Mouse (Mus musculus) megakaryocyte, embryonic 14.5 days (primary cell): ENCODE measurements at regions not wholly inside any gene's neighbourhood (a gene's known extent, or its start where the extent isn't known, plus 50 kb on each side); places are given as distances from the start of the nearest gene placed in this dataset.
A peak's percentile ranks its signal among the peaks of the same experiment; 100 is the strongest.
"Not testable (repeated sequence)": the region's sequence is repeated elsewhere in the genome, so short reads cannot be mapped to it uniquely, and the experiment has no call there.

ENCODE experiments used
- H3K27me3 ChIP-seq: replicated peaks from 2 replicates; pipeline ENCODE3; 2012; ENCODE audit warnings: inconsistent platforms
- H3K36me3 ChIP-seq: replicated peaks from 2 replicates; pipeline ENCODE3; 2012; ENCODE audit warnings: low read length, inconsistent platforms, mixed read lengths
- H3K4me1 ChIP-seq: 2 replicates; pipeline ENCODE4 v1.6.1; 2012; ENCODE audit warnings: inconsistent platforms
- H3K4me3 ChIP-seq: replicated peaks from 2 replicates; pipeline ENCODE3; 2012; ENCODE audit warnings: moderate library complexity, mild to moderate bottlenecking, inconsistent platforms
- H3K9me3 ChIP-seq: 2 replicates; pipeline ENCODE4 v1.6.1; 2012; ENCODE audit warnings: inconsistent platforms
- FLI1 ChIP-seq: IDR thresholded peaks from 2 replicates; pipeline ENCODE4 v1.6.1; 2012; ENCODE audit warnings: low read length, inconsistent platforms, mixed read lengths
- GATA1 ChIP-seq: IDR thresholded peaks from 3 replicates; pipeline ENCODE4 v1.6.1; 2012; ENCODE audit warnings: mixed read lengths, low read length, inconsistent platforms, borderline replicate concordance

DNA sequence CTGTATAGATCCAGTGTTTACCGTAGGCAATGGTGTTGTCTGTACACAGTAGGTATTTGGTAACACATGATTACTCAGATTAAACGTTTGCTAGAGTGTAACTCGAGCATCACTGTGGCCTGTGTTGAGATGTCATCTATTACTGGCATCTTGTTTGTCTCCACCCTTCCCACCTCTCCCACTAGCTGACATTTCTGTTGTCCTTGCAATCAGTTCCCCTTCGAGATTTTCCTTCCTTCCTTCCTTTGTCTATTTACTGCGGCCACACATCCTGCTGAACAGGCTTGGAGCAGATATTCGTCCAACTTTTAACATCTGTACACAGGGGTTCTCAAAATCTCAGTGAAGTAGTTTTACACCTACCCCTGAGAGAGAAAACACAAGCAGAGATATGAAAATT, 77.7 kb upstream of the Creb5 start:
- TF ChIP-seq FLI1 (no peak), GATA1 (no peak)
- peaks cover 23% of the 10 kb centered on the region for H3K9me3 ChIP-seq
- H3K4me3 ChIP-seq = no peak overlapping the region
- H3K27me3 ChIP-seq = peaks cover 75% of the 10 kb centered on the region
- H3K36me3 ChIP-seq = no peaks in the 10 kb centered on the region
- no peaks in the 10 kb centered on the region; the same call in 1 of the 2 replicates for H3K4me1 ChIP-seq

- H3K4me3 ChIP-seq = no peak overlapping the region
- H3K4me1 ChIP-seq = no peaks in the 10 kb centered on the region; the same call in 1 of the 2 replicates
- peaks cover 23% of the 10 kb centered on the region for H3K9me3 ChIP-seq
- H3K27me3 ChIP-seq = peaks cover 68% of the 10 kb centered on the region
- TF ChIP-seq FLI1 (no peak), GATA1 (no peak)
- H3K36me3 ChIP-seq = no peaks in the 10 kb centered on the region
Observed at GRCm38 (mm10) chr6:53208474-53208873, 78.6 kb upstream of the Creb5 start.

DNA sequence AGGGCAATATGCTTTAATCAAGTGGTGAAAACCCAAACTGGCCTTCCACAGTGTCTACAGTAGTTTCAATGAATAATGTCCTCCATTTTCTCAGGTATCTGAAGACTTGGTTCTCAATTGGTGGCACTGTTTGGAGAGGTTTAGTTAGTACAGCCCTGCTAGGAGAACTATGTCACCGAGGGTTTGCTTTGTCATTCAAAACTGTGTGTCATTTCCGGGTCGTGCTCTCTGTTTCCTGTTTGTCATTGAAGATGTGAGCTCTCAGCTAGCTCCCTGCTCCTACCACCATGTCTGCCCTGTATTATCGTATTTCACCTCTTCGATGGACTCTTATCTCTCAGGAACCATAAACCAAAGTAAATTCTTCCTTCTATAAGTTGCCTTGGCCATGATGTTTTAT, 79.3 kb upstream of the Creb5 start:
- no peak for TF ChIP-seq GATA1
- TF ChIP-seq FLI1 = no peak
- no peak overlapping the region for H3K4me3 ChIP-seq
- H3K9me3 ChIP-seq = peaks cover 23% of the 10 kb centered on the region
- no peaks in the 10 kb centered on the region for H3K36me3 ChIP-seq
- no peaks in the 10 kb centered on the region; the same call in 1 of the 2 replicates for H3K4me1 ChIP-seq
- H3K27me3 ChIP-seq = peaks cover 64% of the 10 kb centered on the region

- Histone ChIP-seq H3K4me3 (no peak overlapping the region), H3K36me3 (no peaks in the 10 kb centered on the region), H3K27me3 (peaks cover 68% of the 10 kb centered on the region), H3K9me3 (peaks cover 23% of the 10 kb centered on the region), H3K4me1 (no peaks in the 10 kb centered on the region; the same call in 1 of the 2 replicates)
- TF ChIP-seq GATA1 (no peak), FLI1 (no peak)
Observed at GRCm38 (mm10) chr6:53207361-53207760, 79.7 kb upstream of the Creb5 start.

GRCm38 (mm10) chr6:53201281-53201956, 85.7 kb upstream of the Creb5 start:
- Histone ChIP-seq H3K4me1 (no peaks in the 10 kb centered on the region), H3K27me3 (peaks cover 56% of the 10 kb centered on the region), H3K9me3 (no peaks in the 10 kb centered on the region; the same call in 1 of the 2 replicates), H3K4me3 (no peak overlapping the region), H3K36me3 (no peaks in the 10 kb centered on the region)
- no peak for TF ChIP-seq FLI1
- no peak for TF ChIP-seq GATA1

- Histone ChIP-seq H3K27me3 (peaks cover 43% of the 10 kb centered on the region), H3K4me1 (no peaks in the 10 kb centered on the region), H3K36me3 (no peaks in the 10 kb centered on the region), H3K9me3 (no peaks in the 10 kb centered on the region), H3K4me3 (no peak overlapping the region)
- no peak for TF ChIP-seq GATA1
- no peak for TF ChIP-seq FLI1
Observed at GRCm38 (mm10) chr6:53199474-53199873, 87.6 kb upstream of the Creb5 start.

- not testable (repeated sequence) for H3K4me3 ChIP-seq, H3K4me1 ChIP-seq, H3K27me3 ChIP-seq, H3K36me3 ChIP-seq
- peaks cover 17% of the 10 kb centered on the region for H3K9me3 ChIP-seq
Observed at GRCm38 (mm10) chr6:53182131-53182530, 104.9 kb upstream of the Creb5 start.

DNA sequence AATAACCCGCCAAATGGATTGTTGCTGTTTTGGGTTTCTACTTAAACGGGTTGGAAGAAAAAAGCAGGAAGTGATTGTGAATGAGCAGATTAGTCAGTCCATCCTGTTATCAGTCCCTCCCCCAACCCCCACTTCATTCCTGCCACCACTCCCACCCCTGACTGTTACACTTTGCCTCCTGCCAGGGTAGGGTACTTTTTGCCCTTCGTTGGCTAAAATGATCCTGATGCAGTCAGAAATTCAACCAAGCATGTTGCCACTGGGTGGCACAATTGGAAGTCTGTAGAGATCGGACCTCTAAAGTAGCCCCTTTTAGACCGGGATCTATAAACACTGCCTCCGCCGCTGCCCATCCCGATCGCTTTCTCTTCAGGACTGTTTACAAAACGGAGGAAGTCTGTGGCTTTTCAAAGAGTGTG, 96.0 kb upstream of the Jazf1 start:
- no peaks in the 10 kb centered on the region for H3K36me3 ChIP-seq
- peaks cover 3% of the 10 kb centered on the region for H3K27me3 ChIP-seq
- H3K4me1 ChIP-seq = peaks cover 17% of the 10 kb centered on the region
- TF ChIP-seq FLI1 = no peak
- TF ChIP-seq GATA1 = no peak
- H3K9me3 ChIP-seq = peaks cover 7% of the 10 kb centered on the region
- no peak overlapping the region for H3K4me3 ChIP-seq

DNA sequence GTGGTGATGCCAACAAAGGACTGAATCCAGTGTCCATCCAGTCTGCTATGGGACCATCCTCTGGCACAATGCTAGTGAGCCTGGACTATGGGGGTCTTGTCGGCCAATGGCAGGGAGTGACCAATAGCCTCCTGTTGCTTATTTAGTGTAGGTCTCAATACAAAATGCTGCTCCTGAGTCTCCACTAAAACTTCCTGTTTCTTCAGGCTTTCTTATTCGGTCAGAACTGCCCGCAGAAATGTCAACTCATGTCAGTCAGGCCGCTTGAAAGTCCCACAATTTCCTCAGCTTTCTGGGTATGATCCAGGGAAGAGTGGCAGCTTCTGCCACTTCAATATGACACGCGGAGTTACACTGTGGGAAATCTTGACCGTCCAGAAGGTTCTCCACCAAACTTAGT, 94.7 kb upstream of the Jazf1 start:
- Histone ChIP-seq H3K4me1 (peaks cover 17% of the 10 kb centered on the region), H3K36me3 (no peaks in the 10 kb centered on the region), H3K9me3 (peaks cover 7% of the 10 kb centered on the region), H3K4me3 (peak overlapping the region; percentile 23), H3K27me3 (peaks cover 3% of the 10 kb centered on the region)
- TF ChIP-seq GATA1 = no peak
- TF ChIP-seq FLI1 = no peak

- peaks cover 3% of the 10 kb centered on the region for H3K27me3 ChIP-seq
- H3K4me3 ChIP-seq = no peak overlapping the region
- H3K9me3 ChIP-seq = peaks cover 7% of the 10 kb centered on the region
- no peaks in the 10 kb centered on the region for H3K36me3 ChIP-seq
- no peak for TF ChIP-seq FLI1
- no peak for TF ChIP-seq GATA1
- H3K4me1 ChIP-seq = peaks cover 21% of the 10 kb centered on the region
Observed at GRCm38 (mm10) chr6:53161627-53162026, 93.2 kb upstream of the Jazf1 start.
